Mouse (Mus musculus): Measurements from ENCODE around the gene Ptprk. TPM values are rescaled to one million over a fixed set of nuclear protein-coding genes. Genes with fewer than 3 reads are reported as not detected.

The Ptprk gene
- total RNA-seq, 4 experiments from 2014 or later: 48.2 to 60.4 (median 53.9) TPM

DNA sequence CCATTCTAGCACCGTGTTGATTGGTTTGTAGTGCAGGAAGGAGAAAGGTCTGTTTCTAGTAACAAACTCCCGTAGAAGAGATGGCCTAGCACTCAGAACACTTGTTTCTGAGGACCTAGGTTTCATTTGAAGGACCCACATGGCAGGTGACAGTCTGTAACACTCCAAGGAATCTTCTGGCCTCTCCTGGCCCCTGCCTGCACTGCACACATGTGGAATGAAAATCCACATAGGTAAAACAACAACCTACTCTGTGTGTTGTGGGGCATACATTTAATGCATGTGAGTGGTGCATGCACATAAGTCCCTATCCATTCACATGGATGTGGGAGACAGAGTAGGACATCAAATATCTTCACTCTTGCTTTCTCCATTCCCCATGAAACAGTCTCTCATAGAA lies 204.1 kb downstream of the Ptprk start:
- DNase-seq (ENCODE audit: low spot score in 2 of 2): no peak

DNA sequence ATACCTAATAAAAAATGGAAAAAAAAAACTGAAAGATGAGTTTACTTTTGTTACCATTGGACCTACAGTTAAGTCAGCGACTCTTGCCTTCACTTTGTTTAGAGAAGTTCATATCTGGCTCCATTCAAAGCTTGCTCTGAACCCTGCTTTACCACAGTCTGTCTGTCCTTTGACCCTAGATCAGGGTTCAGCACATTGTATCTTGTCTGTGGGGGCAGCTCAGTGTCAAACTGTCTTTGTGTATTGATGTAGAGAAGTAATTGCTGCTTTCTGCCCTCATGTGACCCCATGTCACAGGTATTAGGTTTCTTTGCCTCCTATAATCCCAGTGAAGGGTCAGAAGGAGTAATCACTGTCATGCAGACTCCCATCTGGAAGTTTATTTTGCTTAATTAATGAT lies 222.9 kb downstream of the Ptprk start:
- no peak for DNase-seq (ENCODE audit: low spot score in 2 of 2)

DNA sequence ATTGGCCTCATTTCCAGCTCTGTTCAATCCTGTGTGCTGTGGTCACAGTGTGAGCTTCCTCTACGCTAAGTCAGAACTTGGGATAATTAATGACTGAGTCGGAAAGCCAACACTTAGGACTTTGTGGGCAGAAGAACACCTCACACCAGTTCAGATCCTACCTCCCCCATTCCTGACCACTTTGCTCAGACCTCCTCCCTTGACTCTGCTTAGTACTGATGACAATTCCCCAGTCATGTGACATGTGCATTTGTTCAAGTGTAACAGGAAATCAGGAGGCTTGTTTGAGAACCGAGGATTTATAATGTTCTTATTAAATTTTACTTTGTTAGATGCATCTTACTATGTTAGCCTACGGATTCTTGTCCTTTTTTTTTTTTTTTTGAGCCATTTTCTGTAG lies 224.6 kb downstream of the Ptprk start:
- DNase-seq (ENCODE audit: low spot score in 2 of 2): no peak

- no peak for DNase-seq (ENCODE audit: low spot score in 2 of 2)
These were observed 229.2 kb downstream of the Ptprk start for GRCm38 (mm10) chr10:28303856-28304255.

DNA sequence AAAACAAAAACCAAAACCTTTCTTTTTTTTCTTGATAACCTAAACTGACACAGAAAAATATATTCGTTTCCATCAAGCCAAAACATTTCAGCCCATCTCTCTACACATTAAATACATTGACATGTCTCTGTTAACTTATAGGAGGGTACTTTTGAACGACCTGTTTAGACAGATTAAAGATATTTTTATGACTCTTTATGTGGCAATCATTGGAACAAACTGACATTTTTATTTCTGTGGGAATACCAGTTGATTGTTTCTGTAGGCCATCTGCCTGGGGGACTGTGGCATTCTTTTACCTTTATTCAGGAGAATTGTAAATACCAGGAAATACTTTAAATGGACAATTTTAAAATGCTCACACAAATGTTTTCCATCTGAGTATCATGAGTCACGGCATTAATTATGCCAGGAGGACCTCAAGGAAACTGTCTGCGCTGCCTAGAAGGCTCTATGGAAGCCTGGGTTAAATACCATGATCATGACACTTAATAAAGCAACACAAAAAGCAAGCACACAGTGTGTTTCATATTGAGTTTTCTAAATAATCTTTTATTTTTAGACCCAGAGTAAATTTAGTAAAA lies 229.8 kb downstream of the Ptprk start:
- DNase-seq (ENCODE audit: low spot score in 2 of 2): no peak

- DNase-seq (ENCODE audit: low spot score in 2 of 2): no peak
These were observed 231.9 kb downstream of the Ptprk start for GRCm38 (mm10) chr10:28306451-28307086.

DNA sequence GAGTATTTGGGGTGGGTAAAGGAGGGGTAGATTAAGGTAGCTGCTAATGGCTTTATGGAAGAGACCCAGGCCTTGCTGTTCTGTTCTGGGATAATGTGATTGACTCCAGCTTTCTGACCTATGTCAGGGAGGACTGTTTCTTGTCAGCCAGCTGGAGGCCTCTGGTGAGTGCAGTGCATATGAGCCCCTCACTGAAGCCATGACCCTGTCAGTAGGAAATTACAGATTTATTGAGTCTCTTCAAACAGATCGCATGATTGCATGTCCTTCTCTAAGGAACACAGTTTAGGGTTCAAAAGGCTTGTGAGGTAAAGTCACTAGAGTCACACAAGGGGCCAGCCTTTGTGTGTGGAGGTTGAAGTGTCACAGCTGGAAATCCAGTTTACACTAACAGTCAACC lies 236.7 kb downstream of the Ptprk start:
- no peak for DNase-seq (ENCODE audit: low spot score in 2 of 2)

- DNase-seq (ENCODE audit: low spot score in 2 of 2): no peak
These were observed 248.4 kb downstream of the Ptprk start for GRCm38 (mm10) chr10:28322995-28323394.

DNA sequence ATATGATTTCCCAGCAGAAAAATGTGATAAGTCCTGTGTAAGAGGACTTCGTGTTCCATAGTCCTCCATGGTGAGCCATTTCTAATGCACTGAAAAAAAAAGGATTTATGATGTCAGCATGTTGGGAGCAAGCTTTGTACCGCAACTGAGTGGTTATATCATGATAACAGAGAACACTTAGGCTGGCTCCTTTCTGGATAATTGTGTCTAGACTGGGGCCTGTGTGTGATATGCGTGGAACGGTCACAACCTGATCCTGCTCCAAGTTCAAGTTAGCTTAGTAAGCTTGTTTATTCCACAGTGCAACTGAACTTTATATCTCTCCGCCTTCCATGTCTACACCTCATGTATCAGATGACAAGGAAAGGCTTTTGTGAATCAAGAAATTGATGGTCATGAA lies 260.6 kb downstream of the Ptprk start:
- DNase-seq (ENCODE audit: low spot score in 2 of 2): no peak

DNA sequence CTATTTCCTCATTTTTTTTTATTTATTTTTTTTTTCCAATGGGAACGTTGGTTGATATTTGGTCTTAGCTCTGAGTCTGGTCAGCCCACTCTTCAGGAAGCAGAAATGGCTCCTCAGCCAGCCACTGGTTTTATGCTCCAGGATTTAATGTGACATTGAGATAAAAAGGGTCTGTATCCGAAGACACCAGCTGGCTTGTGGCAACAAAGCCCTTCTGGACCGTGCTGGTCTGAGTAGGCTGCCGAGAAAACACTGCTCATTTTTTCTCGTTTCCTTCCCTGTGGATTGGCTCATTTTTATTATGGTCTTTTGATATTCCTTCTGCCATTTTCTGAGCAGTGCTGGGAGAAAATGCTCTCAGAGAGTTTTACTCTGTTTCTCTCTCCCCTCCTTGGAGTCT lies 263.9 kb downstream of the Ptprk start:
- DNase-seq (ENCODE audit: low spot score in 2 of 2): no peak

- no peak for DNase-seq (ENCODE audit: low spot score in 2 of 2)
These were observed 270.6 kb downstream of the Ptprk start for GRCm38 (mm10) chr10:28345196-28345681.

DNA sequence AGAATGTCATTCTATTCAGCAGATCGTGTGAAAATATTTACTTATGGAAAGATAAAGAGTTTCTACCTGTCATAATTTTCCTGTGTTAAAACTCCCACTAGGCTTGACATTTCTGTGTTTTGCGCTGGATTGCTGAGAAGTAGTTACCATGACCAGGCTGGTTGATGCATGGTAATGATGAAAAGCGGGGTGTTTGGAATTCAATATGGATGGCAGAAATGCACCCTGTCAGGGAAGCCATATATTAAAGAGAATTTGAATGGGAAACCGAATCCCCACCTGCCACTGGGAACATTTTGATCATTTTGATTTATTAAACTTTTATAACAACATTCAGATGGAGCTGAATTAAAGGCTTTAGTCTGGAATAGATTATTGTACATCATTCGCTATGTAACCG lies 290.7 kb downstream of the Ptprk start:
- DNase-seq (ENCODE audit: low spot score in 2 of 2): no peak

- DNase-seq (ENCODE audit: low spot score in 2 of 2): no peak
These were observed 291.6 kb downstream of the Ptprk start for GRCm38 (mm10) chr10:28366065-28366677.

DNA sequence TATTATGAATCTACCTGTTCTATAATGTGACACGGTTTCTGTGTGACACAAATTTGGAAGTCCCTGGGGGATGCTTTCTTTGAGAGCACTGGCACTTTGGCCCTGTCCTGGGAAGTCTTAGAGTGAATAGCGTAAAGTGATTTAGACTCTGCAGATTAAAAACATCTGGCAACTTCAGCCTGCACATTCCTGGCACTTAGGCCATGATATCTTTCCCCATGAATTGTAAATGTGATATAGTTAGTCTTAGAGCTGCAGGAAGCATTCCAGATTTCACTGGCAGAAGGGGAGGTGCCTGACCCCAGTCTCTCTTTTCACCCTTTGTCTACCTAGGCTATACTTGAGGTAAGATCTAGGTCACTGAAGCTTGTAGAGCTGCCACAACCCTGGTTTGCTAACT lies 295.2 kb downstream of the Ptprk start:
- DNase-seq (ENCODE audit: low spot score in 2 of 2): no peak

DNA sequence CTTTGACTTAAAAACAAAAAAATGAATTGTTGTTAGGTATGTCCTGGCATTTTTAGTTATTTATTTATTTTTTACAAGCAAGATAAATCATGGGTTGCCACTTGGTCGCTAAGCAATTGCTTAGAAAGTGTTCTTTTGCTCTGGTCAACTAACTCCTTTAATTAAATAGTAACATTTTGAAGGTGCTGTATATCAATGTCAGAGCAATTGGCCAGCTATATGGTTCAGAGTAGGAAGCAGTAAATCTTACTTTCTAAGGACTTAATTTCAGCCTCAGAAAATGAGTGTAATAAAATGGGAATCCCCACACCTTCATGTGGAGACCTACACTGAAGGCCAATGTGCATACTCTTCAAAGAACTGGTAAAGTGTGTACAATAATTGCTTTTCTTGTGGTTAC lies 300.3 kb downstream of the Ptprk start:
- no peak for DNase-seq (ENCODE audit: low spot score in 2 of 2)

DNA sequence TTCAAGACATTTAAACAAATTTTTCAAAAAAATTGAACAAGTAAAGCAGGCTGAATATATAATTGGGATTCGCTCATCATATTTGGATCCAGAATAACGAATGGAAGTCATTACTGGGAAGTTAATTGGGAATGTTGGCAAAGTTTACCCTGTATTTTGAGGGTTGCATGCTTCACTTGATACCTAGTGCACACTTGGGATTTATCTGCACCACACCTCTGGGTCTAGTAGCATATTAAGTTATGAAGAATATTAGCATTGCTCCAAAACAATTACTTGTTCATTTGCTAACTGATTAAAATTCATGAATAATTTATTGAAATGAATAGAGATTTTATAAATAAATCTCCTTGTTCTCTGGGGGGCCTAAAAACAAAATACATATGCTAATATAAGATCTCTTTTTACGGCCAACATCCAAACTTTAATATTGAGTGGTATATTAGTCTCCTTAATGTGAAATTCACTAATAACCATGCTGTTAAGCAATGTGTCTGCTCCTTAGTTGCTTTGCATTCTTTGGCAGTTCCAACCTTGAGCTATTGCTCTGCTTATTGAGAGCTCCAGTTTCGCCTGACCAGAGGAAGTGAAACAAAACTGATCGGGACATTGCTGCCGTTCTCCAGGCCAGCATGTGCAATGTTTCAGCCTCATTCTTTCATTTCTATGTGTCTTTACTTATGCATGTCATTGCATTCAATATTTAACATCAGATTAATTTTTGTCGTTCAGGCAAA lies 305.3 kb downstream of the Ptprk start:
- no peak for DNase-seq (ENCODE audit: low spot score in 2 of 2)

- DNase-seq (ENCODE audit: low spot score in 2 of 2): no peak
These were observed 313.1 kb downstream of the Ptprk start for GRCm38 (mm10) chr10:28387563-28388222.

- DNase-seq (ENCODE audit: low spot score in 2 of 2): no peak
These were observed 316.5 kb downstream of the Ptprk start for GRCm38 (mm10) chr10:28391168-28391567.

- DNase-seq (ENCODE audit: low spot score in 2 of 2): no peak
These were observed 321.2 kb downstream of the Ptprk start for GRCm38 (mm10) chr10:28395610-28396519.

DNA sequence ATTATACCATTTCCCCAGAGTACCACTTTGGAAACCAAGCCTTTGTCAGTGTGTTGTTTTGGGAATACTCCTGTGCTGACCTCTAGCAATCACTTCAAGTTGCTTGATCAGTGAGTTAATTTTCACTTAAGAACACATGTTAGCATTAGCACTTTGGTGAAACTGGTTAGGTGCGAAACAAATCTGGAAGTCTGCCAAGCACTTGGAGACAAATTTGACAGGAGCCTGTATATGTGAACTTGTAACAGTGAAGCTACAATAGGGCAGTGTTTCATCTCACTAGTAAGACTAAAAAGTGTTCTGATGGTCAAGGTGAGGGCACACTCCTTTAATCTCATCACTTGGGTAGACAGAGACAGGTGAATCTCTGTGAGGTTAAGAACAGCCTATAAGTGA lies 321.9 kb downstream of the Ptprk start:
- no peak for DNase-seq (ENCODE audit: low spot score in 2 of 2)

GRCm38 (mm10) chr10:28401796-28402195 lies 327.2 kb downstream of the Ptprk start:
- DNase-seq (ENCODE audit: low spot score in 2 of 2): no peak

Data from left cerebral cortex, adult 8-10 months (tissue).